Mouse (Mus musculus): Measurements from ENCODE around the gene Rps7. TPM values are rescaled to one million over a fixed set of nuclear protein-coding genes. Genes with fewer than 3 reads are reported as not detected.

Rps7 gene
- total RNA-seq, 2 experiments from 2014 or later, result 261 to 309 TPM

Small RNA genes lying within 50 kb of the gene (microRNA-seq; reads per million reads assigned to microRNA genes)
- gene Mir6937, result 0 to 0.64 reads per million in 2 experiments

Other genes starting within 250 kb of the Rps7 start
- gene Dcdc2c, start 83.6 kb downstream of the Rps7 start, total RNA-seq (2021), result under 1 TPM in 1 of 2 experiments, not detected in 1; 0.16 TPM
- not detected for gene Allc, start 53.4 kb downstream of the Rps7 start, total RNA-seq (2021)
- gene Colec11, start 12.6 kb downstream of the Rps7 start, total RNA-seq (2021), result 1 to 10 TPM; 1.4 TPM
- gene Rnaseh1, start 13.6 kb upstream of the Rps7 start, total RNA-seq (2021), result 1 to 10 TPM; 4.6 to 5.1 TPM
- 10 to 100 TPM; 25.1 TPM for gene Adi1, start 39.3 kb upstream of the Rps7 start, total RNA-seq (2021)
- 10 to 100 TPM; 13.6 to 14.8 TPM for gene Trappc12, start 114.5 kb upstream of the Rps7 start, total RNA-seq (2021)
- 1 to 10 TPM; 6.4 to 7.0 TPM for gene Eipr1, start 115.8 kb upstream of the Rps7 start, total RNA-seq (2021)

Data from gastrocnemius, postnatal 14 days (tissue).